Comparison of ENCODE assay signal across 9 mouse cellular contexts in genomic region chr17:78915772-78916171, GRCm38 (mm10). TPM values are rescaled to one million over a fixed set of nuclear protein-coding genes. Genes with fewer than 3 reads are reported as not detected.
DNase-seq lines count a peak whose midpoint lies in the region; ATAC-seq and TF ChIP-seq lines count a peak whose summit lies in the region.
"Had no signal": no experiment of that assay in that cellular context is flagged by ENCODE, and none has a peak within 500 bp of the region (broad histone marks: within the 10 kb centered on the region; RNA-seq: fewer than 3 reads in every experiment).

No protein-coding gene starts in this region.

- H3K27ac ChIP-seq in brown adipose tissue, adult 24 weeks (replicated peaks; ENCODE audit: low read depth, low read length) = peak overlapping the region; percentile 59; the same call in 1 of the 2 replicates
- peak overlapping the region; percentile 84 for H3K27ac ChIP-seq in hindbrain, postnatal 0 days
- peak overlapping the region; percentile 87 for H3K27ac ChIP-seq in neural tube, embryonic 13.5 days (replicated peaks)

- no peak for DNase-seq in lung, adult 2 months
- DNase-seq in lung, postnatal 36 days = no peak
- peak; percentile 32 for DNase-seq in hindbrain, postnatal 0 days (ENCODE audit: low spot score)
- DNase-seq in left cerebral cortex, postnatal 36 days (ENCODE audit: low spot score in 2 of 2) = no peak
- no peak for DNase-seq in layer of hippocampus, adult 18-20 months (ENCODE audit: low spot score in 2 of 2)
- no peak for DNase-seq in right cerebral cortex, adult 18-20 months

- H3K4me3 ChIP-seq in lung, adult 2 months (replicated peaks; ENCODE audit: extremely low read depth, low read depth, low read length) = peak overlapping the region; percentile 76
- peak overlapping the region; percentile 73 for H3K4me3 ChIP-seq in brown adipose tissue, adult 24 weeks (ENCODE audit: insufficient read depth, low read depth, low read length)
- H3K4me3 ChIP-seq in hindbrain, postnatal 0 days (ENCODE audit: low read length) = peak overlapping the region; percentile 72
- peak overlapping the region; percentile 70 for H3K4me3 ChIP-seq in neural tube, embryonic 13.5 days

- no peaks in the 10 kb centered on the region for H3K27me3 ChIP-seq in hindbrain, postnatal 0 days (ENCODE audit: insufficient read depth, low read length)
- H3K27me3 ChIP-seq in neural tube, embryonic 13.5 days = no peaks in the 10 kb centered on the region

- H3K36me3 ChIP-seq in hindbrain, postnatal 0 days (ENCODE audit: insufficient read depth, low read length) = peaks cover 5% of the 10 kb centered on the region; the same call in 1 of the 2 replicates
- peaks cover 23% of the 10 kb centered on the region for H3K36me3 ChIP-seq in neural tube, embryonic 13.5 days

- ATAC-seq in hindbrain, postnatal 0 days = peak; percentile 25
- peak; percentile 37 for ATAC-seq in neural tube, embryonic 13.5 days (ENCODE audit: low read depth)

- intact Hi-C loops in left cerebral cortex, postnatal 36 days (cut with DNase I) = loop anchor here (5.0 kb wide), 1 partner anchor 78 kb away; the partner anchor contains the start of genes Gpatch11 and Heatr5b

- no peak for TF ChIP-seq CTCF in lung, adult 2 months (IDR thresholded peaks at IDR 0.05; ENCODE audit: insufficient read depth, low read length)
- TF ChIP-seq CTCF in hindbrain, postnatal 0 days (IDR thresholded peaks at IDR 0.05; ENCODE audit: low read depth) = no peak

- 49% methylated on average over 6 of the region's 6 CpGs for WGBS in lung, adult 2 months
- 44% methylated on average over 6 of the region's 6 CpGs for WGBS in hindbrain, postnatal 0 days
- 56% methylated on average over 6 of the region's 6 CpGs for WGBS in neural tube, embryonic 13.5 days

- H3K4me2 ChIP-seq in hindbrain, postnatal 0 days (ENCODE audit: low read depth, low read length) = peak overlapping the region; percentile 89
- H3K4me2 ChIP-seq in neural tube, embryonic 13.5 days = peak overlapping the region; percentile 74

- no peaks in the 10 kb centered on the region for H3K9me3 ChIP-seq in hindbrain, postnatal 0 days (ENCODE audit: low read length)
- H3K9me3 ChIP-seq in neural tube, embryonic 13.5 days = no peaks in the 10 kb centered on the region

- peaks cover 10% of the 10 kb centered on the region for H3K4me1 ChIP-seq in lung, adult 2 months (ENCODE audit: control insufficient read depth, insufficient read depth, low read length)
- peaks cover 3% of the 10 kb centered on the region; the same call in 1 of the 2 replicates for H3K4me1 ChIP-seq in brown adipose tissue, adult 24 weeks (ENCODE audit: control insufficient read depth, insufficient read depth, insufficient read length, low read length)
- peaks cover 10% of the 10 kb centered on the region; the same call in 1 of the 2 replicates for H3K4me1 ChIP-seq in hindbrain, postnatal 0 days (ENCODE audit: insufficient read depth, low read length)
- peaks cover 28% of the 10 kb centered on the region for H3K4me1 ChIP-seq in neural tube, embryonic 13.5 days (replicated peaks)

- no peak for TF ChIP-seq POLR2A in lung, adult 2 months (IDR thresholded peaks at IDR 0.05; ENCODE audit: borderline replicate concordance, extremely low read depth, low read depth, low read length)

- H3K9ac ChIP-seq in hindbrain, postnatal 0 days (replicated peaks; ENCODE audit: low read length) = peak overlapping the region; percentile 87
- peak overlapping the region; percentile 82 for H3K9ac ChIP-seq in neural tube, embryonic 13.5 days

RNA-seq across cellular contexts. Expression of gene Cebpzos, which starts 0.5 kb away (rescaled TPM):
- polyA plus RNA-seq in lung, adult 2 months (2012; rRNA removed) = 4.0 and 7.4 TPM in 2 replicates
- polyA plus RNA-seq in brown adipose tissue, adult 24 weeks (2012; ENCODE audit: insufficient read depth, insufficient read length, missing spikeins) = 88.0 and 93.4 TPM in 2 replicates
- 18.5 and 32.6 TPM in 2 replicates for total RNA-seq in hindbrain, postnatal 0 days (2014; rRNA removed)
- 140 and 149 TPM in 2 replicates for polyA plus RNA-seq in hindbrain, postnatal 0 days (2015; fragmentation: Nextera tagmentation; extraction: Ambion mirVana)
- 129 and 134 TPM in 2 replicates for polyA plus RNA-seq in neural tube, embryonic 13.5 days (2015; fragmentation: Nextera tagmentation; extraction: Ambion mirVana)
- total RNA-seq in left cerebral cortex, postnatal 36 days (2021) = 10 to 100 TPM; 27.5 to 28.0 TPM
- 10 to 100 TPM; 28.0 to 31.4 TPM for total RNA-seq in layer of hippocampus, adult 18-20 months (2021)

RNA-seq across cellular contexts. Expression of gene Sult6b1, which starts 9.0 kb away (rescaled TPM):
- not detected in 2 replicates for polyA plus RNA-seq in lung, adult 2 months (2012; rRNA removed)
- not detected in 2 replicates for polyA plus RNA-seq in brown adipose tissue, adult 24 weeks (2012; ENCODE audit: insufficient read depth, insufficient read length, missing spikeins)
- not detected in 2 replicates for total RNA-seq in hindbrain, postnatal 0 days (2014; rRNA removed)
- polyA plus RNA-seq in hindbrain, postnatal 0 days (2015; fragmentation: Nextera tagmentation; extraction: Ambion mirVana) = 0.39 and 0.55 TPM in 2 replicates
- 0.26 TPM in 1 of 2 replicates, not detected in the other for polyA plus RNA-seq in neural tube, embryonic 13.5 days (2015; fragmentation: Nextera tagmentation; extraction: Ambion mirVana)
- under 1 TPM in 1 of 2 experiments, not detected in 1; 0.44 TPM for total RNA-seq in left cerebral cortex, postnatal 36 days (2021)
- total RNA-seq in layer of hippocampus, adult 18-20 months (2021) = not detected
- polyA plus RNA-seq: gonadal fat pad, adult 2 months had no signal

RNA-seq across cellular contexts. Expression of gene Cebpz, which starts 21.1 kb away (rescaled TPM):
- polyA plus RNA-seq in lung, adult 2 months (2012; rRNA removed) = 3.2 and 6.0 TPM in 2 replicates
- polyA plus RNA-seq in brown adipose tissue, adult 24 weeks (2012; ENCODE audit: insufficient read depth, insufficient read length, missing spikeins) = 23.0 and 27.2 TPM in 2 replicates
- 11.0 and 13.5 TPM in 2 replicates for total RNA-seq in hindbrain, postnatal 0 days (2014; rRNA removed)
- polyA plus RNA-seq in hindbrain, postnatal 0 days (2015; fragmentation: Nextera tagmentation; extraction: Ambion mirVana) = 46.4 and 54.0 TPM in 2 replicates
- 52.0 and 55.8 TPM in 2 replicates for polyA plus RNA-seq in neural tube, embryonic 13.5 days (2015; fragmentation: Nextera tagmentation; extraction: Ambion mirVana)
- 10 to 100 TPM; 27.1 to 31.5 TPM for total RNA-seq in left cerebral cortex, postnatal 36 days (2021)
- 10 to 100 TPM; 32.0 to 35.3 TPM for total RNA-seq in layer of hippocampus, adult 18-20 months (2021)

RNA-seq across cellular contexts. Expression of gene Ndufaf7, which starts 21.2 kb away (rescaled TPM):
- 4.9 and 9.2 TPM in 2 replicates for polyA plus RNA-seq in lung, adult 2 months (2012; rRNA removed)
- polyA plus RNA-seq in brown adipose tissue, adult 24 weeks (2012; ENCODE audit: insufficient read depth, insufficient read length, missing spikeins) = 69.0 and 96.7 TPM in 2 replicates
- total RNA-seq in hindbrain, postnatal 0 days (2014; rRNA removed) = 19.7 and 28.3 TPM in 2 replicates
- 59.9 and 61.6 TPM in 2 replicates for polyA plus RNA-seq in hindbrain, postnatal 0 days (2015; fragmentation: Nextera tagmentation; extraction: Ambion mirVana)
- 59.8 and 64.7 TPM in 2 replicates for polyA plus RNA-seq in neural tube, embryonic 13.5 days (2015; fragmentation: Nextera tagmentation; extraction: Ambion mirVana)
- total RNA-seq in left cerebral cortex, postnatal 36 days (2021) = 10 to 100 TPM; 53.7 to 58.1 TPM
- total RNA-seq in layer of hippocampus, adult 18-20 months (2021) = 10 to 100 TPM; 45.8 to 51.1 TPM

RNA-seq across cellular contexts. Expression of gene Eif2ak2, which starts 33.4 kb away (rescaled TPM):
- polyA plus RNA-seq in lung, adult 2 months (2012; rRNA removed) = 3.9 and 7.5 TPM in 2 replicates
- 10.0 and 12.0 TPM in 2 replicates for polyA plus RNA-seq in brown adipose tissue, adult 24 weeks (2012; ENCODE audit: insufficient read depth, insufficient read length, missing spikeins)
- 5.1 and 6.3 TPM in 2 replicates for total RNA-seq in hindbrain, postnatal 0 days (2014; rRNA removed)
- 5.1 and 7.8 TPM in 2 replicates for polyA plus RNA-seq in hindbrain, postnatal 0 days (2015; fragmentation: Nextera tagmentation; extraction: Ambion mirVana)
- polyA plus RNA-seq in neural tube, embryonic 13.5 days (2015; fragmentation: Nextera tagmentation; extraction: Ambion mirVana) = 2.4 and 3.4 TPM in 2 replicates
- total RNA-seq in left cerebral cortex, postnatal 36 days (2021) = 1 to 10 TPM; 3.6 to 4.6 TPM
- 1 to 10 TPM; 4.4 to 6.3 TPM for total RNA-seq in layer of hippocampus, adult 18-20 months (2021)

Comparison
In these comparisons a context has a peak if more than half of its experiments do, and no peak if none do; other contexts are left out.
1. RNA of gene Cebpzos, which starts 0.5 kb away (polyA plus RNA-seq): 140 to 149 TPM in hindbrain, postnatal 0 days, 129 to 134 TPM in neural tube, embryonic 13.5 days and 88.0 to 93.4 TPM in brown adipose tissue, adult 24 weeks; 4.0 to 7.4 TPM in lung, adult 2 months; every median in the first group is over 10 times any median in the second.
2. Peak in every context shown above with its lines, with median percentiles within 50 percentile points of each other: H3K4me3 ChIP-seq and H3K27ac ChIP-seq.